Mouse (Mus musculus): Measurements from ENCODE around the gene Pcmt1. TPM values are rescaled to one million over a fixed set of nuclear protein-coding genes. Genes with fewer than 3 reads are reported as not detected.

Pcmt1 gene
- 100 to 1,000 TPM; 157 to 165 (median 159) TPM for total RNA-seq (2022)

GRCm38 (mm10) chr10:7680731-7681301 is at the start of gene Pcmt1, which contains the start of gene Lats1:
Gene Pcmt1, minus strand, starts transcription at chr10:7681136.
Gene Lats1, plus strand, starts transcription at chr10:7681214.
- peak; percentile 75 to 79 for DNase-seq (ENCODE audit: low spot score in 2 of 2)

GRCm38 (mm10) chr10:7727011-7727410 is 46.1 kb upstream of the Pcmt1 start:
- DNase-seq (ENCODE audit: low spot score in 2 of 2) = no peak

GRCm38 (mm10) chr10:7726501-7726812 is 45.5 kb upstream of the Pcmt1 start:
- DNase-seq (ENCODE audit: low spot score in 2 of 2) = no peak

- peak; percentile 84 to 88 for DNase-seq (ENCODE audit: low spot score in 2 of 2)
These were observed 45.0 kb upstream of the Pcmt1 start, which contains the start of gene Katna1 for GRCm38 (mm10) chr10:7725751-7726500. Gene Katna1, plus strand, starts transcription at chr10:7726000.

- DNase-seq (ENCODE audit: low spot score in 2 of 2) = no peak
These were observed 34.1 kb upstream of the Pcmt1 start for GRCm38 (mm10) chr10:7715056-7715455.

- no peak for DNase-seq (ENCODE audit: low spot score in 2 of 2)
These were observed 31.6 kb upstream of the Pcmt1 start for GRCm38 (mm10) chr10:7712506-7712905.

- DNase-seq (ENCODE audit: low spot score in 2 of 2) = no peak
These were observed 29.2 kb upstream of the Pcmt1 start for GRCm38 (mm10) chr10:7710121-7710520.

GRCm38 (mm10) chr10:7702586-7702985 is 21.6 kb upstream of the Pcmt1 start:
- peak; percentile 18 to 28 for DNase-seq (ENCODE audit: low spot score in 2 of 2)

GRCm38 (mm10) chr10:7700120-7700519 is 19.2 kb upstream of the Pcmt1 start:
- DNase-seq (ENCODE audit: low spot score in 2 of 2) = no peak

GRCm38 (mm10) chr10:7695286-7695685 is 14.3 kb upstream of the Pcmt1 start:
- no peak for DNase-seq (ENCODE audit: low spot score in 2 of 2)

- DNase-seq (ENCODE audit: low spot score in 2 of 2) = no peak
These were observed 6.0 kb upstream of the Pcmt1 start for GRCm38 (mm10) chr10:7686902-7687301.

GRCm38 (mm10) chr10:7682249-7682648 is 1.3 kb upstream of the Pcmt1 start:
- no peak for DNase-seq (ENCODE audit: low spot score in 2 of 2)

GRCm38 (mm10) chr10:7681343-7682025 is 548 bp upstream of the Pcmt1 start:
- peak; percentile 26 to 28 for DNase-seq (ENCODE audit: low spot score in 2 of 2)

GRCm38 (mm10) chr10:7673673-7674072 is 7.3 kb downstream of the Pcmt1 start:
- no peak for DNase-seq (ENCODE audit: low spot score in 2 of 2)

- peak; percentile 85 to 89 for DNase-seq (ENCODE audit: low spot score in 2 of 2)
These were observed 13.6 kb downstream of the Pcmt1 start, which contains the start of gene Nup43 for GRCm38 (mm10) chr10:7667342-7667802. Gene Nup43, plus strand, starts transcription at chr10:7667503.

- DNase-seq (ENCODE audit: low spot score in 2 of 2) = no peak
These were observed 16.0 kb downstream of the Pcmt1 start for GRCm38 (mm10) chr10:7664889-7665288.

- DNase-seq (ENCODE audit: low spot score in 2 of 2) = no peak
These were observed 16.9 kb downstream of the Pcmt1 start for GRCm38 (mm10) chr10:7664027-7664526.

GRCm38 (mm10) chr10:7663159-7664026 is 17.5 kb downstream of the Pcmt1 start:
- DNase-seq (ENCODE audit: low spot score in 2 of 2) = peak; percentile 79 to 88

- DNase-seq (ENCODE audit: low spot score in 2 of 2) = peak in 1 of 2 experiments; percentile 34
These were observed 18.3 kb downstream of the Pcmt1 start for GRCm38 (mm10) chr10:7662471-7663141.

GRCm38 (mm10) chr10:7651057-7651456 is 29.9 kb downstream of the Pcmt1 start:
- no peak for DNase-seq (ENCODE audit: low spot score in 2 of 2)
